Mouse (Mus musculus) hindbrain, embryonic 11.5 days (tissue): ENCODE results near the gene Fbl. TPM values are rescaled to one million over a fixed set of nuclear protein-coding genes. Genes with fewer than 3 reads are reported as not detected.
A peak's percentile ranks its signal among the peaks of the same experiment; 100 is the strongest.

Source experiments
- ATAC-seq: fragments of 200-750 bp; cut with Nextera tagmentation; 2 replicates; pipeline ENCODE4 v1.8.0; 2017; ENCODE audit warnings: mild to moderate bottlenecking, moderate TSS enrichment, moderate library complexity; ENCODE audit not compliant: low FRiP score
- DNase-seq: peaks from one replicate; pipeline ENCODE4 v3.0.0-alpha.2; 2015; ENCODE audit warnings: low spot score
- H3K27ac ChIP-seq: fragments of 300-500 bp; sonication (generic); 2 replicates; pipeline ENCODE4 v1.5.1; 2014; ENCODE audit warnings: mild to moderate bottlenecking, low read depth, low read length
- H3K27me3 ChIP-seq: fragments of 300-500 bp; sonication (generic); 2 replicates; pipeline ENCODE4 v1.6.1; 2014; ENCODE audit warnings: mild to moderate bottlenecking, low read length, moderate library complexity, mixed read lengths; ENCODE audit not compliant: control insufficient read depth, insufficient read depth
- H3K36me3 ChIP-seq: fragments of 300-500 bp; sonication (generic); 2 replicates; pipeline ENCODE4 v1.6.1; 2014; ENCODE audit warnings: mild to moderate bottlenecking, low read length, moderate library complexity, mixed read lengths; ENCODE audit not compliant: control insufficient read depth, insufficient read depth
- H3K4me1 ChIP-seq: fragments of 300-500 bp; sonication (generic); replicated peaks from 2 replicates; pipeline ENCODE4 v1.6.1; 2014; ENCODE audit warnings: low read length, mixed read lengths; ENCODE audit not compliant: control insufficient read depth, insufficient read depth
- H3K4me2 ChIP-seq: fragments of 300-500 bp; sonication (generic); replicated peaks from 2 replicates; pipeline ENCODE4 v1.6.1; 2014; ENCODE audit warnings: mild to moderate bottlenecking, low read depth, low read length
- H3K4me3 ChIP-seq: fragments of 300-500 bp; sonication (generic); 2 replicates; pipeline ENCODE4 v1.5.1; 2014; ENCODE audit warnings: low read depth, low read length
- H3K9ac ChIP-seq: fragments of 300-500 bp; sonication (generic); 2 replicates; pipeline ENCODE4 v1.6.1; 2014; ENCODE audit warnings: low read depth, low read length
- H3K9me3 ChIP-seq: fragments of 300-500 bp; sonication (generic); 2 replicates; pipeline ENCODE4 v1.6.1; 2016; ENCODE audit warnings: low read length; ENCODE audit not compliant: control insufficient read depth
- WGBS: fragments of 180-500 bp; shearing (Covaris S2); extraction: QIAGEN DNeasy Blood & Tissue Kit; methylation state at CpG from one replicate; pipeline ENCODE4 v1.1.7; 2014; 5-methylcytosine and 5-hydroxymethylcytosine counted together
- polyA plus RNA-seq: library from polyadenylated mRNA; unstranded; fragments of >200 nt; fragmentation: Nextera tagmentation; extraction: Ambion mirVana; gene quantifications from 2 replicates; pipeline ENCODE4 v1.2.1, GENCODE M21; 2014

Fbl gene
- polyA plus RNA-seq, 1 experiment from 2014 or later: 45.9 TPM

DNA sequence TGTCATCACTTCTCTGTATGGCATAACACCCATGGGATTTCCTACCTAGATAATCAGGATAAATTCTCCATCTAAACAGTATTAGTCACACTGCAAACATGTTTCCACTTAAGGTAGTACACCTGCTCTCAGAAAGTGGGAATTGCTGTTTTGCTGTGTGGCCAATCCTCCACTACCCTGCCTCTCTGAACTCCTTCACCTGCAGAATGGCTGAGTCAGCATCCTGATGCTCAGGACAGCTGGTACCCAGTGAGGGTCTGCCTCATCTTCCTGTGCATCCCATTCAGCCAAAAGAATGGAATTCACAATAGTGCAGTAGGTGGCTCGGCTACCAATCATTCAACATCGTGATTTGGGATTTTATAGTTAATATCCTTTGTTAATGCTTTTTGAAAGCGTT lies 9.6 kb upstream of the Fbl start:
- no peak overlapping the region for H3K4me2 ChIP-seq
- 77% methylated on average over 3 of the region's 3 CpGs for WGBS
- no peak overlapping the region for H3K9ac ChIP-seq
- H3K4me1 ChIP-seq: no peaks in the 10 kb centered on the region
- no peaks in the 10 kb centered on the region for H3K9me3 ChIP-seq
- DNase-seq (no peak), ATAC-seq (no peak)
- H3K4me3 ChIP-seq: no peak overlapping the region
- H3K27me3 ChIP-seq: no peaks in the 10 kb centered on the region
- no peaks in the 10 kb centered on the region for H3K36me3 ChIP-seq
- no peak overlapping the region for H3K27ac ChIP-seq

DNA sequence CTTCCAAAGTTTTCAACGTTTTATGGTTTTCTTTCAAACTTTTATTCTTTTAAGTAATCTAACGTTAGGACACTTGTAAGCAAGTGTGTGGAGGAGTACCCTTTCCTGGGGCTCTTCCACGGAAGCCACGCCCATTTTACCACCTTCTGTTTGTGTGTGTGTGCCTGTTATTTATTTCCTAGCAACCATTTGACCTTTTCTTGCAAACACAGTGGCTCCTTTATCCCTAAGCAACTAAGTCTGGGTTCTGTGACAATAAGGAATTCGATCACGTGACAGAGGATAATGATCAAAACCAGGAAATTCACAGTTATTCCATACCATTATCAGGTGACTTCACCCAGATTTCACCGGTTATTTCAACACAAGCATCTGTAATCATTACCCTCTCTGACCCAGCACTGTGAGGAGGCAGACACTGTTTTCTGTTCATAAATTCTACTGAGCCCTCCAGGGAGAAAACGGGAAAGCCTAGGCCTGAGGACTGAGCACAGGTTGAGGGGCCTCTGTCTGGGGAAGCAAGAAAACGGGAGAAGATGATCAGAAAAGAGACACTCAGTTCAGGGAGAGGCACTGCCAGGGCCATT lies 8.3 kb upstream of the Fbl start:
- H3K9me3 ChIP-seq: no peaks in the 10 kb centered on the region
- no peak overlapping the region for H3K4me3 ChIP-seq
- ATAC-seq: no peak
- no peak for DNase-seq
- H3K9ac ChIP-seq: no peak overlapping the region
- H3K36me3 ChIP-seq: no peaks in the 10 kb centered on the region
- H3K27me3 ChIP-seq: no peaks in the 10 kb centered on the region
- H3K4me1 ChIP-seq: no peaks in the 10 kb centered on the region
- H3K4me2 ChIP-seq: no peak overlapping the region
- H3K27ac ChIP-seq: no peak overlapping the region
- 68% methylated on average over 9 of the region's 9 CpGs for WGBS

DNA sequence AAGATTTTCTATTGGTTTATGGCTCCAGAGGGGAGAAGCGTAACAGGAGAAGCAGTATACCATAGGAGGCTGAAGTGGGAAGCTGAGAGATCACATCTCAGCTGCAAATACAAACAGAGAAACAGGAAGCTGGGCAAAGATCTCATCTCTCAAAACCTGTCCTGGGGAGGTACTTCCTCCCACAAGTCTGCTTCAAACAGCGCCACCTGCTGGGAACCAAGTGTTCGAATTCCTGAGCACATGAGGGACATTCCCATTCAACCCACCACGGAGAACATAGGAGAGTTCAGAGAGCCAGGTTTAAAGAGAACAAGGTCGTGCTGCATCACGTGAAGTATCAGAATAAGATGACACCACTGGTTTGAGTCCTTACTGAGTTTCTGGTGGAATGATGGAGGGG lies 4.1 kb upstream of the Fbl start:
- Histone ChIP-seq H3K9ac (no peak overlapping the region), H3K36me3 (no peaks in the 10 kb centered on the region), H3K4me2 (no peak overlapping the region), H3K4me1 (no peaks in the 10 kb centered on the region; the same call in 1 of the 2 replicates), H3K4me3 (no peak overlapping the region), H3K9me3 (no peaks in the 10 kb centered on the region), H3K27ac (no peak overlapping the region), H3K27me3 (no peaks in the 10 kb centered on the region)
- no peak for DNase-seq
- ATAC-seq: no peak
- 84% methylated on average over 6 of the region's 6 CpGs for WGBS

DNA sequence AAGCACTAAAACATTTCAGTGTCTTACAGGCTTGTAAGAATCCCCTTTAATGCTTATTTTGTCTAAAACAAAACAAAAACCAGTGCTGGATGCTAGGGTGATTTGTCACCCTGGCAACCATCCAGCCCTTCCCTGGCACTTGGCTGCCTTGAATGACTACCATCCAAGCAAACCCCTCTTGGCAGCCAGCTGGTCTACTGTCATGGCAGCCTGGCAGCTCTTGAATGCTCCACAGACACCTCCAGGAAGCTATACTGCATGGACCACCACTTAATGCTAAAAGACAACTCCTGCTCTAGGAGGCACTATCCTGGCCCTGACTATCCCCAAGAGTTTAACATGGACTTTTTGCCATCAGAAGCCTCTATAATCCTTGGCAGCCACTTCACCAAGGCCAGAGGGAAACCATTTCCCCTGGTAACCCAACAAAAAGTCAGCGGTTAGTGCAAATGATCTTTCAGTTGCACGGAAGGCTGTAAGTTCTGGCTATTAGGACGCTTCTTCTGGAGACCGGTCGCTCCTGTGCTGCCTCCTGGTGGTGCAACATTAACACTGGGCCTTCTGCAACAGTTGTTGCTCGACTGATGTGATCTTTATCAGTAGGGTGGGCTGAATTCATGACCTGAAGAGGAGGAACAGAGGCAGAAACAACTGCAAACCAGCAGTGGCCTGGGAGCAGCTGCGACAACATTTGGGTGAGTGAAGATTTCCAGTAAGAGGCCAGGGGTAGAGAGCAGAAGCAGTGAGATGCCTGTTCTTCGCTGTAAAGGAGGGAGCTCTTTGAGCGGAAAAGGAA lies 992 bp upstream of the Fbl start:
- WGBS: 9% methylated on average over 9 of the region's 9 CpGs
- peak; percentile 38; the same call in 1 of the 2 replicates for ATAC-seq
- peak overlapping the region; percentile 86 for H3K4me3 ChIP-seq
- no peak overlapping the region for H3K27ac ChIP-seq
- H3K36me3 ChIP-seq: no peaks in the 10 kb centered on the region
- peaks cover 5% of the 10 kb centered on the region; the same call in 1 of the 2 replicates for H3K4me1 ChIP-seq
- peak overlapping the region; percentile 44; the same call in 1 of the 2 replicates for H3K9ac ChIP-seq
- no peaks in the 10 kb centered on the region for H3K9me3 ChIP-seq
- H3K27me3 ChIP-seq: no peaks in the 10 kb centered on the region
- peak overlapping the region; percentile 83 for H3K4me2 ChIP-seq
- DNase-seq: peak; percentile 75

DNA sequence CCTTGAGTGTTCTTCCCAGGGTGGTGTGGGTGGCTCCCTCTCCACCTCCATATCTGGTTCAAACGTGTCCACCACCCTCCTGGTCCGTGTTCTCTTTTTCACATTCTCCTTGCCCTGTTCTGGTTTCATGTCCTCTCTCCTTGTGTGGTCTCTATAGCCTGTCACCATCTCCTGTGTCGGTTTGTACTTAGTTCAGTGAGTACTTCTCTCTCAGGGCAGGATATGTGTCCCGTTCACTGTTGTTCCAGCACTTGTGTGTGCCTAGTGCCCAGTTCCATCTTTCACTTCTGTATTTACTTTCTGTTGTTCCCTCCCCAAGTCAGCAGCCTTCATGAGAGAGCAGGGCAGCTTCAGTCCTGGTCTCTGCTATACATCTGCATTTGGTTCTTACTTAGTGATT lies 5.8 kb downstream of the Fbl start:
- Histone ChIP-seq H3K36me3 (peaks cover 8% of the 10 kb centered on the region; the same call in 1 of the 2 replicates), H3K9me3 (no peaks in the 10 kb centered on the region), H3K27ac (no peak overlapping the region), H3K9ac (no peak overlapping the region), H3K4me1 (peaks cover 5% of the 10 kb centered on the region; the same call in 1 of the 2 replicates), H3K4me2 (no peak overlapping the region), H3K27me3 (no peaks in the 10 kb centered on the region), H3K4me3 (no peak overlapping the region)
- 86% methylated on average over 4 of the region's 4 CpGs for WGBS
- no peak for ATAC-seq
- DNase-seq: no peak

DNA sequence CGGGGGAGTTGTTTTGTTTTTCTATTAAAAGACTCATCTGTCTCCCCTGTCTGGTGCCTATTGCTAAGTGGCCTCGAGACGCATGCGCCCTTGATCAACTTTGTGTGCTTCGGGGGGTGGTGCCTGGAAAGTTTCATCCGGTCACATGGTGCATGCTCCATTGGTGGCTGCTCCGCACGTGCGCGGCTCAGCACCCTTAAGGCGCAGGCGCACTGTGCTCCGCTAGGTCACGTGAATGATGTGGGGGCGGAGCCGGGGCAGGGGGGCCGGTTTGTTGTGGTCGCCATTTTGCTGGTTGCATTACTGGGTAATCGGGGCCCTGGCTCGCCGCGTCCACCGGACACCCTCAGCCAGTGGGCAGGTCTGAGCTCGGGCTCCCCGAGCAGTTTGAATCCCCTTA lies 9.7 kb downstream of the Fbl start, which contains the start of gene Dyrk1b:
TSS of gene Dyrk1b (plus strand) at position 242 of the 400 bp plus-strand sequence.
- H3K4me2 ChIP-seq: peak within 1 kb of the TSS; percentile 56
- no peaks in the 10 kb centered on the region; the same call in 1 of the 2 replicates for H3K4me1 ChIP-seq
- H3K27me3 ChIP-seq: no peaks in the 10 kb centered on the region
- H3K9me3 ChIP-seq: no peaks in the 10 kb centered on the region
- peak within 1 kb of the TSS; percentile 96 for H3K27ac ChIP-seq
- WGBS: under 1% methylated on average over 25 of the region's 25 CpGs
- DNase-seq (peak; percentile 99), ATAC-seq (peak; percentile 92)
- peaks cover 27% of the 10 kb centered on the region for H3K36me3 ChIP-seq
- peak within 1 kb of the TSS; percentile 98 for H3K9ac ChIP-seq
- peak within 1 kb of the TSS; percentile 97 for H3K4me3 ChIP-seq

DNA sequence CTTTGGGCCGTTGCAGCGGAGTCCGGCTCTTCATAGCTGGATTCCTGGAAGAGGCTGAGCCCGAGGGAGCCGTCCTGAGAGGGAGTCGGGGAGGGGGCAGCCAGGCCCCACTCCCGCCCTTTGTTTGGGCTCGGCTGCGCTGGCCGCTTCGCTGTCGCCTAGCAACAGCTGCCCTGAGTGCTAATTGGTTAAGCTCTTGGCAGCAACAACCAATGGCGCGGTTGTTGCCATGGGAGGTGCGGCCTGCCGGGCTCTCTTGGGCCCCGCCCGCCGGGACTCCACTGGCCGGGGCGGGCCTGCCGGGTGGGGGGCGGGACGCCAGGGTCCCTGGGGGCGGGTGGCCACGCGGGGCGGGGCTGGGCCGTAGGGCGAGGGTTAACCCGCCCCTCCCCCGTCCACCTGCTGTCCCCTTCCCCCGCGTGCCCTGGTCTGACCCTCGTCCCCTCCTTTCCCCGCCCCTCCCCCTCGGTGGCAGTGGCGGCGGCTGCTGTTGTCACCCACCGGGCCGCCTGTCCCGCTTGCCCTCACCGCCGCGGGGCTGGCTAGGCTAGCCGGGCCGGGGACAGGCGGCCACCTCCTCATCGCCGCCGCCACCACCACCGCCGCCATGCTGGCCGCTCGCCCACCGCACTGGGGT lies 10.3 kb downstream of the Fbl start:
- peak; percentile 96 for ATAC-seq
- DNase-seq: peak; percentile 95
- WGBS: 0% methylated on average over 46 of the region's 56 CpGs

DNA sequence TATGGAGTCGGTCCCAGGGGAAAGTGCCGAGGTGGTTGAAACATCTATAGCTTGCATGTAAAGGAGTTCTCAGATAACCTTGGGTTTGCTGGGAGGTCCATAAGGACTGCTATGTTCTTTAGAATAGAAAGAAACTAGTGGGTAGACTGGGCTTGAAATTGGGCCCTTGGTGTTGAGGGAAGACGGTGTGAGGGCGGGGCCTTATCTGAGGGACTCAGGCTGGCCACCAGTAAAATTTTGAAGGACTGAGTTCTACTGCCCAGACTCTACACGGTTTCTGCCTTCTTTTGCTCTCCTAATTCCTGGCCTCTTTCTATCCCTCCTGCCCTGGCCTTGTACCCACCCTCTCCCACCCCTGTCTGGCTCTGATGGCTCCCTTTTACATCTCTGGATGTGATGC lies 11.4 kb downstream of the Fbl start:
- ATAC-seq (no peak), DNase-seq (no peak)
- H3K9ac ChIP-seq: no peak overlapping the region
- H3K27me3 ChIP-seq: no peaks in the 10 kb centered on the region
- peak overlapping the region; percentile 56 for H3K4me2 ChIP-seq
- H3K36me3 ChIP-seq: peaks cover 38% of the 10 kb centered on the region
- H3K4me1 ChIP-seq: no peaks in the 10 kb centered on the region; the same call in 1 of the 2 replicates
- peak overlapping the region; percentile 97 for H3K4me3 ChIP-seq
- H3K27ac ChIP-seq: peak overlapping the region; percentile 96; the same call in 1 of the 2 replicates
- no peaks in the 10 kb centered on the region for H3K9me3 ChIP-seq
- 79% methylated on average over 5 of the region's 5 CpGs for WGBS

More for the DNA sequence above, 10.3 kb downstream of the Fbl start:
- H3K9ac ChIP-seq: peak overlapping the region; percentile 98
- no peaks in the 10 kb centered on the region for H3K27me3 ChIP-seq
- H3K4me1 ChIP-seq: no peaks in the 10 kb centered on the region; the same call in 1 of the 2 replicates
- H3K36me3 ChIP-seq: peaks cover 32% of the 10 kb centered on the region
- peak overlapping the region; percentile 56 for H3K4me2 ChIP-seq
- H3K27ac ChIP-seq: peak overlapping the region; percentile 96
- peak overlapping the region; percentile 97 for H3K4me3 ChIP-seq
- no peaks in the 10 kb centered on the region for H3K9me3 ChIP-seq
